Mouse (Mus musculus): ENCODE results near the gene Ak6.

Ak6 gene

DNA sequence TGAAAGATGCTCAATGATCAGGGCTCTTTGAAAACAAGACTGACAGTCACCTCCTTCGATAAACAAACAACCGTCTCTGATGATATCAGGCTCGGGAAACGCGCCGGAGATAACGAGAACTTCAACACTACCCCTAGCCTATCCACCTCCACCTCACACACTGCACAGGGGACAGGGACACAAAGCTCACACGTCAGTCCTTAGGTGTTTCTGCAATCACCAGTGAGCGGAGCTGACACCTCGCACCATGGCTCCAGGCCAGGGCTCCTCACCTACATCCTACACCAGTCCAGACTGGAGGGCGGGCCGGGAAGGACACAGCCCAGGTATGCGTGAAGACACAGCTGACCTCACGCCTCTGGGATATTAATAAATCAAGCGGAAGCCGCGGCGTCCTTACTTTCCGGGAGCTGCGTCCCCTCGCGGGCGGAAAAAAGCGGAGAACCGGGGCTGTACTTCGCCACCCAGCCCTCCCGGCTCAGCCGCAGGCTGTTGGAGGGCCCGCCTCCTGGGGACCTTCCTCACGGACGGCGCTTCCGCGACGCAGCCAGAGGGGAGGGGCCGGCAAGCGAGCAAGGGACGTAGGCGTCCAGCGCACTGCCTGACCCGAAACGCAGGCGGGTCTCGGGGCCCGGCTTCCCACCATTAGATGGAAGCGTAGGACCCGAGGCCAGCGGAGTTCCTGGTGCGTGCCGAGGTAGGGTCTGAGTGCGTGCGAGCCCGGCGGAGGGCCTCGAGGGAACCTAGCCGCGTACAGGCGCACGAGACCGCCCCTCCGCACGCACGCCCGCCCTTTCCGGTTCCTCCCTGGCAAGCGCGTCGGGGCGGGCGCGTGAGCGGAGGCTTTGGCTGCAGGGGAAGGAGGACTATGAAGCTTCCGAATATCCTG is at the start of gene Ak6, which contains the start of gene Rad17:
Gene Ak6 (plus strand): TSS at position 430 of the 889 bp plus-strand sequence.
Gene Rad17 (minus strand): TSS at position 502 of the 889 bp plus-strand sequence.
- peak; percentile 96 for DNase-seq (ENCODE audit: low read depth, low spot score)
- H3K36me3 ChIP-seq (ENCODE audit: control insufficient read depth, insufficient read depth, low read length, poor library complexity, severe bottlenecking), result no peaks in the 10 kb centered on the region
- H3K27me3 ChIP-seq (ENCODE audit: control insufficient read depth, insufficient read depth, low read length, poor library complexity, severe bottlenecking), result no peaks in the 10 kb centered on the region

GRCm38 (mm10) chr13:100601034-100601433 is 49.7 kb upstream of the Ak6 start:
- H3K27me3 ChIP-seq (ENCODE audit: control insufficient read depth, insufficient read depth, low read length, poor library complexity, severe bottlenecking), result no peaks in the 10 kb centered on the region
- no peak for DNase-seq (ENCODE audit: low read depth, low spot score)
- peaks cover 6% of the 10 kb centered on the region for H3K36me3 ChIP-seq (ENCODE audit: control insufficient read depth, insufficient read depth, low read length, poor library complexity, severe bottlenecking)

DNA sequence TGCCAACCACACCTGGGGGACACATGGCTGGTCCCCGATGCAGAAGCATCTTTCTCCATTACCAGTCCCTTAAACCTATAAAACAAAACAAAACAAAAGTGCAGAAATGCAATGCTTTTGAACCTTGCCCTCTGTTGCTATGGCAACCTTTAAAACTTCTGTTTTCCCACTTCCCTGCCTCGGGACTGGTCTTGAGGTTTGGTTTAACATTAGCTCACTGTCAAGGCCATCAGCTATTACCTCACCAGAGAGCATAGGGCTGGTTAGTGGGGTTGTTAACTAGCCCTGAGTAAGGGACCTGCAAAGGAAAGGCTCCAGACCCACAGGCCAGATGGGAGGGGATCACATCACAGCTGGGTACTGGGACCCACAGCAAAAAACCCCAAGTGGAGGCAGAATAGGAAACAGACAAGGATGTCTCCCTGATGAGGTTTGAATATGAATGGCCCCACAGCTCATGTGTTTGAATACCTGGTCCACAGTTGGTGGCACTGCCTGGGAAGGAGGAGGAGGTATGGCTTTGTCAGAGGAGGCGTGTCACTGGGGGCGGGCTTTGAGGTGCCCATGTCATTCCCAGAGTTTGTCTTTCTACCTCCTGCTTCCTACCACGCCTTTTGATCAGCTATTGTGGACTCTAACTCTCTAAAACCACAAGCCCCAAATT is 48.4 kb upstream of the Ak6 start:
- no peaks in the 10 kb centered on the region for H3K27me3 ChIP-seq (ENCODE audit: control insufficient read depth, insufficient read depth, low read length, poor library complexity, severe bottlenecking)
- DNase-seq (ENCODE audit: low read depth, low spot score), result no peak
- peaks cover 2% of the 10 kb centered on the region; the same call in 1 of the 2 replicates for H3K36me3 ChIP-seq (ENCODE audit: control insufficient read depth, insufficient read depth, low read length, poor library complexity, severe bottlenecking)

GRCm38 (mm10) chr13:100603031-100603737 is 47.6 kb upstream of the Ak6 start:
- Histone ChIP-seq H3K36me3 (ENCODE audit: control insufficient read depth, insufficient read depth, low read length, poor library complexity, severe bottlenecking) (peaks cover 2% of the 10 kb centered on the region; the same call in 1 of the 2 replicates), H3K27me3 (ENCODE audit: control insufficient read depth, insufficient read depth, low read length, poor library complexity, severe bottlenecking) (no peaks in the 10 kb centered on the region)
- no peak for DNase-seq (ENCODE audit: low read depth, low spot score)

GRCm38 (mm10) chr13:100603738-100604095 is 47.1 kb upstream of the Ak6 start:
- Histone ChIP-seq H3K36me3 (ENCODE audit: control insufficient read depth, insufficient read depth, low read length, poor library complexity, severe bottlenecking) (peaks cover 2% of the 10 kb centered on the region; the same call in 1 of the 2 replicates), H3K27me3 (ENCODE audit: control insufficient read depth, insufficient read depth, low read length, poor library complexity, severe bottlenecking) (no peaks in the 10 kb centered on the region)
- no peak for DNase-seq (ENCODE audit: low read depth, low spot score)

DNA sequence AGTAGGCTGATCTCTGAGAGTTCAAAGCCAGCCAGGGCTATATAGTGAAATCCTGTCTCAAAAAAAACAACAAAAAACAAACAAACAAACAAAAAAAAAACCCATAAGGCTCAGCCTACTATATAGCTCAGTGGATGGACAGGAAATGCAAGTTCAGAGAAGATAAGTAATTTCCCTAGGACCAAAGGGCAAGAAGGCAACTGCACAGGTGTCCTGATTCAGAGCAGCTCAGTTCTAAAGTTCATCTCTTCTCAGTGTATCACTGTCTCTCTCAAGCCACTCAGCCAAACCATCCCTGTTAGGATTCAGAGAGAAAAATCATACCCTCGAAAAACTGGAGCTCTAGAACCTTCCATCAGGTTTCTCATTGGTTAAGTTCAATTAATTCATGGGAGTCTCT is 44.9 kb upstream of the Ak6 start:
- H3K27me3 ChIP-seq (ENCODE audit: control insufficient read depth, insufficient read depth, low read length, poor library complexity, severe bottlenecking), result no peaks in the 10 kb centered on the region
- DNase-seq (ENCODE audit: low read depth, low spot score), result no peak
- no peaks in the 10 kb centered on the region for H3K36me3 ChIP-seq (ENCODE audit: control insufficient read depth, insufficient read depth, low read length, poor library complexity, severe bottlenecking)

DNA sequence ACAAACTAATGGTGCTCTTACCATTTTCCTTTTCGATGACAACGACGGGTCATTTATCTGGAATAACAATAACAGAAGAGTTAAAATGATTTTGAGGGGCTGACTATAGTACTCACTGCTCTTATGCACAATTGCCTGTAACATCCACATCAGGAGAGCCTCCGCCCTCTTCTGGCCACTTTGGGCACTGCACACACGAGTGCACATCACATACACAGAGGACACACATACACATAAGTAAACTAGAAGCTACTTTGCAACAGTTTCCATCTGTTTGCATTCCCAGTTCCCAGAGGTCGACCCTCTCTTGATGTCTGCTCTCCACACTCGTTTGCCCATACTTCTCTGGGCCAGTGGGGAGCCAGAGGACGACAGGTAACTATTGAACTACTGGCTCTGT is 43.0 kb upstream of the Ak6 start:
- DNase-seq (ENCODE audit: low read depth, low spot score), result peak; percentile 33
- peaks cover 8% of the 10 kb centered on the region for H3K36me3 ChIP-seq (ENCODE audit: control insufficient read depth, insufficient read depth, low read length, poor library complexity, severe bottlenecking)
- no peaks in the 10 kb centered on the region for H3K27me3 ChIP-seq (ENCODE audit: control insufficient read depth, insufficient read depth, low read length, poor library complexity, severe bottlenecking)

DNA sequence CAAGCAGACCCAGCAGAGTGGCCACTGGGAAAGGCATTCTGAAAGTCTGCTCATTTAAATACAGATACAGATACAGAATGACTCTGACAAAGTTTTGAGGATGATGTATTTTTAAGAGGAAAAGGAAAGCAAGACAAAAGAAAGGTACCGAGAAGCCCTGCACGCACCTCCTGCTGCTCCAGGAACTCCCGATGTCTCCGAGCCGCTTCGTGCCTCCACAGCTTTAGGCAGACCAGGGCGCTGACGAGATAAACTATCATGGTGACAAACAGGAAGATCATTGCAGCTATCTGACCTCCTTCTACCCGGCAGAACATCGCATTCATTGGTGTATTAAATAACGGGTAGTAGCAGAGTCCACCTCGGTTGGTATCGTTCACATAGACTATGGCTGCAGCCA is 39.5 kb upstream of the Ak6 start:
- Histone ChIP-seq H3K36me3 (ENCODE audit: control insufficient read depth, insufficient read depth, low read length, poor library complexity, severe bottlenecking) (peaks cover 8% of the 10 kb centered on the region), H3K27me3 (ENCODE audit: control insufficient read depth, insufficient read depth, low read length, poor library complexity, severe bottlenecking) (no peaks in the 10 kb centered on the region)
- DNase-seq (ENCODE audit: low read depth, low spot score), result no peak

DNA sequence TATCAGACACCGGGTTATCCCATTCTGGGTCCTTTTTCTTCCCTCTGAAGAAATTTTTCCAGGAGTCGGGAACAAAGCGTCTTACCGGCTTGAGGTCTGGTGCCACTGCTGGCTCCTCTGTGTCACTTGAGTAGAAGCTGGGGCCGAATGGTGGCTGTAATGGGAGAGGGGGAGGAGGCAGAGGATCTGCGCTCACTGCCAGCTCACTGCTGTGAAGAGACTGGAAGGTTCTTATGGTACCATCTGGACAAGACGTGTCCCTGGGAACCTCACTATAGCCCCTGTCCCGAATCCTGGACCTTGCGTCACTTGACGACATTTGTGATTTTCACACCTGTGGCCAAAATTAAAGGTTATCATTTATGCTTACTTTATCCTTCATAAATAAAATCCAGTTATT is 38.5 kb upstream of the Ak6 start:
- DNase-seq (ENCODE audit: low read depth, low spot score), result no peak
- Histone ChIP-seq H3K36me3 (ENCODE audit: control insufficient read depth, insufficient read depth, low read length, poor library complexity, severe bottlenecking) (peaks cover 8% of the 10 kb centered on the region), H3K27me3 (ENCODE audit: control insufficient read depth, insufficient read depth, low read length, poor library complexity, severe bottlenecking) (no peaks in the 10 kb centered on the region)

DNA sequence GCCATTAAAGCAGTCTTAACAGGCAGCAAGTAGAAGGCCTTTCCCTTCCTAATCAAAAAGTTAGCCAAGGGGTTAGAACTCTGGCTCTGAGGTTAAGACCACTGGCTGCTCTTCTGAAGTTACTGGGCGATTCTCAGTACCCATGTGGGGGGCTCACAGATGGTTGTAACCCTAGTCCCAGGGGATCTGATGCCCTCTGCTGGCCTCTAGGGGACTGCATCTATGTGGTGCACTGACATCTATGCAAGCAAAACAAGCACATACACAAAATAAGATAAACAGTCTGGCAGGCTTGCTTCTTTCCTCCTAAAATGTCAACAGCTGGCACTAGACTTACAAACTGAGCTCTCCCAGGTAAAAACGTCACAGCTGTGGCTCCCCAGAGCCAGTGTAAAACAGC is 37.9 kb upstream of the Ak6 start:
- DNase-seq (ENCODE audit: low read depth, low spot score), result peak; percentile 29
- Histone ChIP-seq H3K36me3 (ENCODE audit: control insufficient read depth, insufficient read depth, low read length, poor library complexity, severe bottlenecking) (peaks cover 8% of the 10 kb centered on the region), H3K27me3 (ENCODE audit: control insufficient read depth, insufficient read depth, low read length, poor library complexity, severe bottlenecking) (no peaks in the 10 kb centered on the region)

DNA sequence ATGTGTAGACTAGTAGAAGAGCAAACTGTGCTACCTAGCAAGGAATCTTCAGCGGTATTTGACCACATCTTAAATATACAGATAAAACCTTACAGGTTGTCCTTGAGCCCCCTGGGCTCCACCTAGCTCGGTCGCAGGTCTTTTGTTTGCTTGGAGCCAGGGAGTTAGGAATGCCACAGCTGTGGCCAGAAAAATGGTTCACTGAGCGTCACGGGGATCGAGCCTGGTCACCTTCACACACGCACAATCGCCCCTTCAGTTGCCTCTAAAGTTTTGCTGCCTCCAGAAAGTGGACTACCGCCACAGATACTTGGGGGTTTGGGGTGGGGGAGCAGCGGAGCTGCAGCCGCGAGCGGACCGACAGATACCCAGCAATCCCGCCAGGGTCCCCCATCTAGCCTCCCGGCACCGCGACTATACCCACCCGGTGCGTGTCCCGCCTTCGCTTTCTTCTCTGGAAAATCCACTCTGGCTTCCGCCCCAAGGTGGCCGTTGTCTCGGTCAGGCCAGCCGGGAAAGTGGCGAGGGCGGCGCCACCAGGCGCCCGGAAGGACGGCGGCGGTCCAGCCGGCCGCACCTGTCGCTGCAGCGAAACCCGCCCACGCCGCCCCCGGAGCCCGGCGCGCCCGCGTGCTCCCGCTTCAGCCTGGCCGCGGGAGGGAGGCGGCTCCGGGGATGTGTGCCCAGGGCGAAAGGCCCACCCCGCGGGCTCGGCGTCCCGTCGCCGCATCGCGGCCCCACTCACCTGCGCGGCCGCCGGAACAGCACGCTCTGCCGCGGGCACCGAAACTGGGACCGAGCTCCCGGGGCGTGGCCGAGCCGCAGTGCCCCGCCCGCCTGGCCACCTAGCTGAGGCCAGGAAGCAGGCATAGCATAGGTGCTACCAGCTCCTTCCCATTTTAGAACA is 34.3 kb upstream of the Ak6 start, which contains the start of gene Marveld2:
Gene Marveld2 (minus strand): TSS at position 791 of the 907 bp plus-strand sequence.
- DNase-seq (ENCODE audit: low read depth, low spot score), result peak; percentile 69
- Histone ChIP-seq H3K36me3 (ENCODE audit: control insufficient read depth, insufficient read depth, low read length, poor library complexity, severe bottlenecking) (peaks cover 7% of the 10 kb centered on the region; the same call in 1 of the 2 replicates), H3K27me3 (ENCODE audit: control insufficient read depth, insufficient read depth, low read length, poor library complexity, severe bottlenecking) (no peaks in the 10 kb centered on the region)

- Histone ChIP-seq H3K27me3 (ENCODE audit: control insufficient read depth, insufficient read depth, low read length, poor library complexity, severe bottlenecking) (no peaks in the 10 kb centered on the region), H3K36me3 (ENCODE audit: control insufficient read depth, insufficient read depth, low read length, poor library complexity, severe bottlenecking) (peaks cover 4% of the 10 kb centered on the region; the same call in 1 of the 2 replicates)
- DNase-seq (ENCODE audit: low read depth, low spot score), result no peak
Measured at GRCm38 (mm10) chr13:100617583-100617982, 33.2 kb upstream of the Ak6 start.

DNA sequence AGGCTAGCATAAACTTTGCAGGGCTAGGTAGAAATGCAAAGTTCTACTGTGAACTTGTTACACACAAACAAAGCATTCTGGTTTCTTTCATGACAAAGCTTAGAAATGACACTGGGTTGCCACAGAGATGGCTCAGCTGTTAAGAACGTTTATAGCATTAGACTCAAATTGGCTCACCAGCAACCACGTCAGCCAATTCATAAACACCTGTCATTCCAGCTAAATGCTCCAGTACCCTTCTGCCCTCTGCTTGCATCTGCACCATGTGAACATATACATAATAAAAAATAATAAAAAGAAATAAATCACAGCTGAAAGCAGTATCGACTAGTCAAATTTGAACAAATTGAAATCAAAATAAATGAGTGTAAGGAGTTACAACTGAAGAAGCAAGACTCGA is 28.5 kb upstream of the Ak6 start:
- H3K36me3 ChIP-seq (ENCODE audit: control insufficient read depth, insufficient read depth, low read length, poor library complexity, severe bottlenecking), result peaks cover 7% of the 10 kb centered on the region
- no peak for DNase-seq (ENCODE audit: low read depth, low spot score)
- no peaks in the 10 kb centered on the region for H3K27me3 ChIP-seq (ENCODE audit: control insufficient read depth, insufficient read depth, low read length, poor library complexity, severe bottlenecking)

DNA sequence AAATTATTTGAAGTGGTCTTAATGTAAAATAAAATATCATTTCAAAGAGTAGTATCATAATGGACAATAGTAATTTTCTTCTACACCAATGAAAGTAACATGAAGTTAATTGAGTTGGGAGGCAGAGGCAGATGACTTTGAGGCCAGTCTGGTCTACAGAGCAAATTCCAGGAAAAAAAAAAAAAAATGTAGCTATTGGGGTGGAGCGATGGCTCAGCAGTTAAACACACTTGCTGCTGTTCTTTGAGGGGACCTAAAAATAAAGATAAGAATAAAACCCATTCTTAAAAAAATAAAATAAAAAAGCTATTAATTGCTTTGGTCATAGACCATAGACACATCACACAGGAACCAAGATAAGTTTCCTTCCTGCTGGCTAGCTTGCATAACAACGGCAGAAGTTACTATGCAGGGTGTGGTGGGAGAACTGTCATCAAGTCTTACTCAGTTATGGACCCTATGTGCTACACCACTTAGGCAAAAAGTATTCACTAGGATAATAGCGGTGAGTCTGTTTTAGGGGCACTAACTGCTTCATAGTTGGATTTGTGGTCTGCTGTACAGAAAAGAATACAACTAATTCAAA is 16.6 kb upstream of the Ak6 start:
- Histone ChIP-seq H3K27me3 (ENCODE audit: control insufficient read depth, insufficient read depth, low read length, poor library complexity, severe bottlenecking) (no peaks in the 10 kb centered on the region), H3K36me3 (ENCODE audit: control insufficient read depth, insufficient read depth, low read length, poor library complexity, severe bottlenecking) (peaks cover 16% of the 10 kb centered on the region)
- DNase-seq (ENCODE audit: low read depth, low spot score), result no peak
